Mouse (Mus musculus): Measurements from ENCODE around the gene Cxcl16.

- TF ChIP-seq CTCF (IDR thresholded peaks at IDR 0.05; ENCODE audit: borderline replicate concordance, insufficient read depth, low read depth, low read length) (no peak), POLR2A (IDR thresholded peaks at IDR 0.05; ENCODE audit: borderline replicate concordance, insufficient read depth, low read length) (no peak)
Observed at GRCm38 (mm10) chr11:70412591-70412990, 47.2 kb downstream of the Cxcl16 start.

All from cerebellum, adult 2 months (tissue).